Mouse (Mus musculus) neural tube, embryonic 12.5 days (tissue): ENCODE measurements around the gene Ank3. TPM values are rescaled to one million over a fixed set of nuclear protein-coding genes. Genes with fewer than 3 reads are reported as not detected.

Source experiments
- ATAC-seq: fragments of 200-750 bp; cut with Nextera tagmentation; 2 replicates; pipeline ENCODE4 v1.8.0; 2017; ENCODE audit warnings: low read depth, mild to moderate bottlenecking, moderate TSS enrichment, moderate library complexity; ENCODE audit not compliant: low FRiP score
- H3K27ac ChIP-seq: fragments of 300-500 bp; sonication (generic); 2 replicates; pipeline ENCODE4 v1.5.1; 2016
- H3K27me3 ChIP-seq: fragments of 300-500 bp; sonication (generic); replicated peaks from 2 replicates; pipeline ENCODE4 v1.6.1; 2016; ENCODE audit warnings: mild to moderate bottlenecking
- H3K36me3 ChIP-seq: fragments of 300-500 bp; sonication (generic); 2 replicates; pipeline ENCODE4 v1.6.1; 2016; ENCODE audit warnings: mild to moderate bottlenecking
- H3K4me1 ChIP-seq: fragments of 300-500 bp; sonication (generic); 2 replicates; pipeline ENCODE4 v1.6.1; 2016
- H3K4me2 ChIP-seq: fragments of 300-500 bp; sonication (generic); replicated peaks from 2 replicates; pipeline ENCODE4 v1.6.1; 2016; ENCODE audit warnings: mild to moderate bottlenecking
- H3K4me3 ChIP-seq: fragments of 300-500 bp; sonication (generic); 2 replicates; pipeline ENCODE4 v1.5.1; 2016
- H3K9ac ChIP-seq: fragments of 300-500 bp; sonication (generic); 2 replicates; pipeline ENCODE4 v1.6.1; 2016; ENCODE audit warnings: mild to moderate bottlenecking
- H3K9me3 ChIP-seq: fragments of 300-500 bp; sonication (generic); 2 replicates; pipeline ENCODE4 v1.6.1; 2016; ENCODE audit warnings: mild to moderate bottlenecking
- WGBS: fragments of 180-500 bp; shearing (Covaris S2); methylation state at CpG from one replicate; pipeline ENCODE4 v1.1.7; 2016; 5-methylcytosine and 5-hydroxymethylcytosine counted together
- polyA plus RNA-seq: library from polyadenylated mRNA; unstranded; fragments of >200 nt; fragmentation: Nextera tagmentation; extraction: Ambion mirVana; gene quantifications from 2 replicates; pipeline ENCODE4 v1.2.1, GENCODE M21; 2016

Gene Ank3
- polyA plus RNA-seq, 1 experiment from 2014 or later: 95.5 TPM

DNA sequence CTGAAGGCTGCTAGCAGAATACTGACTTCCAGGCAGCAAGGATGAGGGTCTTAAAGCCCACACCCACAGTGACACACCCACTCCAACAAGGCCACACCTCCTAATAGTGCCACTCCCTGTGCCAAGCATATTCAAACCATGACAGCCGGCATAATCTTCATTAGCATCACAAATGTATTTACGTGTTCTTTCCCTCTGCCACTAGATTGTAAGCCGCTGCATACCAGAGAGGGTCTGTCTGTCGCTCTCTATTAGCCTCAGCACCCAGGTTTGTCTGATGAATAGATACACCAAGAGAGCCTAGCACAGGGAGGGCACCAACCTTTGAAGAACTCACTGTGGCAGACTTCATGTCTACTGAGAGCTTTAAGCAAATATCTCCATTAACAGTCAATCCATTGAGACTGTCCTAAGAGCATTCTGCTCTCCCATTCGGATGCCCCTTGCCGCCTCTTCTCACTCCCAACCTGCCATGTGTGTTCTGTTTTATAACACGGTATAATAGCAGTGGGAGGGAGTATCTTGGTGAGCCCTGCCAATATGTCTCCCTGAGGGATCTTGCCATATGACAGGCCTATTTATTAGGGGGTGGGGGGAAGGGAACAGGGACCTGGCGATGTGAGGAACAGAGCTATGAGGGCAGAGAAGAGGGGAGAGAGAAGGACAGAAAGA, 668.1 kb downstream of the Ank3 start:
- Histone ChIP-seq H3K27ac (no peak overlapping the region), H3K36me3 (no peaks in the 10 kb centered on the region), H3K27me3 (no peaks in the 10 kb centered on the region), H3K4me3 (no peak overlapping the region), H3K4me1 (no peaks in the 10 kb centered on the region), H3K9ac (no peak overlapping the region), H3K4me2 (no peak overlapping the region), H3K9me3 (peaks cover 5% of the 10 kb centered on the region; the same call in 1 of the 2 replicates)
- no peak for ATAC-seq
- WGBS: 46% methylated on average over 8 of the region's 8 CpGs

DNA sequence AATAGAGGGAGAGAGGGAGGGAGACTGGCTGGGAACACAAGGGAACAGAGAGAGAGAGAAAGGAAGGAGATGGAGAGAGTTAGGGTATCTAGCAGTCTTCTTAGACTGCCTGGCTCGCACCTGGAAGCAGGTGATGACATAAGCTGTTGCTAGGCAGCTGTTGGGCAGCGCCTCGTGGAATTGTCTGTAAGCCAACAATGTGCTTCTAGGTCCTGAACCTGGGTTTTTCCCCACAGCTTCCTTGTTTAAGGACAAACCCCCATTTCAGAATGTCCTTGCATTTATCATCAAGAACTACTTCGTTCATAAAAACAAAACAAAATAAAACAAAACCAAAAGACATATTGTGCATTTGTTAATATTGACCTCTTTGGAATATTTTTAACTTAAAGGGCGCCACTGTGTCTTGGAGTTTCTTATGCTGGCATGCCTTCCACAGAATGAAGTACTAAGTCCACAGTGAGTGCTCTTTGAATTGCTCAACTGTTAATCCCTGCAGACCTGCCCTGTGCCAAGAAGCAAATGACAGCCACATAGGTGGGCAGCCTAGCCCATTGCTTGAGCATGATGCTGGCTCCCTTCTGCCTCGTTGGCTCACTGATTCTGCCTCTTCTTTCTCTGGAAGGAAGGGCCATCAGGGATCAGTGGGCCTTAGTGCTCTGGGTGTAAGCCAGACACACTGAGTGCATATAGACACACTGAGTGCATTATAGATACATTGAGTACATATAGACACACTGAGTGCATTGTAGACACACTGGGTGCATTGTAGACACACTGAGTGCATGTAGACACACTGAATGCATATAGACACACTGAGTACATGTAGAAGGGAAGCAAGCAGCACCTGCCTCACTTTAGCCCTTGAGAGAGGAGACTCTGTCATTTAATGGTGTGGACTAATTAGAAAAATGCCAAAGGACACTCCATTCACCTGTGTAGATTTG, 668.9 kb downstream of the Ank3 start:
- no peak for ATAC-seq
- Histone ChIP-seq H3K27ac (no peak overlapping the region), H3K27me3 (no peaks in the 10 kb centered on the region), H3K36me3 (no peaks in the 10 kb centered on the region), H3K9me3 (peaks cover 5% of the 10 kb centered on the region; the same call in 1 of the 2 replicates), H3K4me3 (no peak overlapping the region), H3K4me2 (no peak overlapping the region), H3K4me1 (no peaks in the 10 kb centered on the region), H3K9ac (no peak overlapping the region)
- 71% methylated on average over 6 of the region's 6 CpGs for WGBS

DNA sequence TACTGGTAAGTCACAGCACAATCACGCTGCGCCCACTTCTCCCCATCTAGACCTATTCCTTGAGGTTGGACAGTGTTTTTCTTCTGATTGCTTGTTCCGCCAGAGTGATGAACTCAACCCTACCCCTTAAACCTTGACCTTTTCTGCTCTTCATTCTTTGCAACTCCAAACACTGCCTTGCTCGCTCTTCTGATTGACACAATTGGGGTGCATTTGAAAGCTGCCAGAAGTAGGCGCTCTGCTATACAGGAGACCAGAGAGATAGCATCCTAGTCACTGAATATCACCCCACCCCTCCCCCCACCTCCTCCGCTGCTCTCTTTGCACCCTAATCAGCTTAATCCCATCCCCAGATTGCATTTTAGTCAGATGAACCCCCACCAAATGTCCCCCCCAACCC, 670.7 kb downstream of the Ank3 start:
- Histone ChIP-seq H3K36me3 (no peaks in the 10 kb centered on the region), H3K27ac (no peak overlapping the region), H3K4me2 (no peak overlapping the region), H3K9me3 (peaks cover 5% of the 10 kb centered on the region; the same call in 1 of the 2 replicates), H3K9ac (no peak overlapping the region), H3K27me3 (no peaks in the 10 kb centered on the region), H3K4me3 (no peak overlapping the region), H3K4me1 (no peaks in the 10 kb centered on the region)
- no peak for ATAC-seq
- 64% methylated on average over 6 of the region's 6 CpGs for WGBS

DNA sequence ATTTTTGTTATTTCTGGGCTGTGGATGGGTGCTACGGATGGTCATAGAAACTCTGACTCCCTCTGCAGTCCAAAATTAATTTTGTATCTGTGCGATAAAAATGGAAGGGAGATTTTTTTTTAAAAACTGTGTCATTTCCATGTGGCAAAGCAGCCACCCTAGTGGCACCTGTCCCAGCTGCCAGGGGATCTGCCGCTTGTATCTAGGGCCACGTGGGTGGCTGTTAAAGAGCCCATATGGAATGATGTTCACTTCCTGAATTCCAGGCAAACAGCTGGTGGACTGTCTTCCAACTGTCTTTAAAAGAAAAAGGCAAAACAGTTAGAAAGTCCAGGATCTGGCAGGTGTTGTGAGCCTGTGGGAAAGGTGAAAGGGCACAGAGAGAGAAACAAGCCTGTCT, 672.8 kb downstream of the Ank3 start:
- Histone ChIP-seq H3K36me3 (no peaks in the 10 kb centered on the region), H3K27me3 (no peaks in the 10 kb centered on the region), H3K4me1 (no peaks in the 10 kb centered on the region), H3K9ac (no peak overlapping the region), H3K4me3 (no peak overlapping the region), H3K27ac (no peak overlapping the region), H3K4me2 (no peak overlapping the region), H3K9me3 (peaks cover 5% of the 10 kb centered on the region; the same call in 1 of the 2 replicates)
- ATAC-seq: no peak
- 91% methylated on average over 4 of the region's 4 CpGs for WGBS

Other genes starting within 250 kb of the Ank3 start
- gene Rhobtb1, start 247.3 kb upstream of the Ank3 start, polyA plus RNA-seq: 16.0 and 18.4 TPM in 2 replicates
- gene A930033H14Rik, start 185.7 kb upstream of the Ank3 start, polyA plus RNA-seq: 1.4 and 1.5 TPM in 2 replicates
- 222 and 223 TPM in 2 replicates for gene Cdk1, start 45.8 kb upstream of the Ank3 start, polyA plus RNA-seq